Mouse (Mus musculus) embryonic facial prominence, embryonic 11.5 days (tissue): ENCODE results near the gene Spo11. TPM values are rescaled to one million over a fixed set of nuclear protein-coding genes. Genes with fewer than 3 reads are reported as not detected.
A peak's percentile ranks its signal among the peaks of the same experiment; 100 is the strongest.

Experiments used
- ATAC-seq: fragments of 200-750 bp; cut with Nextera tagmentation; replicated peaks from 2 replicates; pipeline ENCODE4 v1.8.0; 2017; ENCODE audit warnings: low read depth; ENCODE audit not compliant: insufficient number of reproducible peaks, low FRiP score, low TSS enrichment
- DNase-seq: peaks from one replicate; pipeline ENCODE4 v3.0.0-alpha.2; 2015; ENCODE audit warnings: low spot score
- H3K27ac ChIP-seq: fragments of 300-500 bp; sonication (generic); replicated peaks from 2 replicates; pipeline ENCODE4 v1.5.1; 2014; ENCODE audit warnings: mild to moderate bottlenecking, low read depth, low read length, control low read depth
- H3K27me3 ChIP-seq: fragments of 300-500 bp; sonication (generic); 2 replicates; pipeline ENCODE4 v1.6.1; 2014; ENCODE audit warnings: mild to moderate bottlenecking, low read length, moderate library complexity, mixed read lengths; ENCODE audit not compliant: control insufficient read depth, insufficient read depth
- H3K36me3 ChIP-seq: fragments of 300-500 bp; sonication (generic); replicated peaks from 2 replicates; pipeline ENCODE4 v1.6.1; 2014; ENCODE audit warnings: low read depth, mild to moderate bottlenecking, low read length, moderate library complexity, mixed read lengths; ENCODE audit not compliant: control insufficient read depth, insufficient read depth
- H3K4me1 ChIP-seq: fragments of 300-500 bp; sonication (generic); 2 replicates; pipeline ENCODE4 v1.6.1; 2014; ENCODE audit warnings: low read length, mixed read lengths; ENCODE audit not compliant: control insufficient read depth, insufficient read depth
- H3K4me2 ChIP-seq: fragments of 300-500 bp; sonication (generic); 2 replicates; pipeline ENCODE4 v1.6.1; 2014; ENCODE audit warnings: low read depth, mild to moderate bottlenecking, control low read depth, low read length, moderate library complexity
- H3K4me3 ChIP-seq: fragments of 300-500 bp; sonication (generic); 2 replicates; pipeline ENCODE4 v1.5.1; 2014; ENCODE audit warnings: low read depth, low read length, control low read depth
- H3K9ac ChIP-seq: fragments of 300-500 bp; sonication (generic); replicated peaks from 2 replicates; pipeline ENCODE4 v1.6.1; 2014; ENCODE audit warnings: mild to moderate bottlenecking, control low read depth, low read length
- H3K9me3 ChIP-seq: fragments of 300-500 bp; sonication (generic); replicated peaks from 2 replicates; pipeline ENCODE4 v1.6.1; 2016; ENCODE audit warnings: mild to moderate bottlenecking, low read length, inconsistent platforms, mixed read lengths; ENCODE audit not compliant: control insufficient read depth
- whole genome bisulfite sequencing: fragments of 180-500 bp; shearing (Covaris S2); extraction: QIAGEN DNeasy Blood & Tissue Kit; methylation state at CpG from one replicate; pipeline ENCODE4 v1.1.7; 2014; 5-methylcytosine and 5-hydroxymethylcytosine counted together
- polyA plus RNA-seq: library from polyadenylated mRNA; unstranded; fragments of >200 nt; fragmentation: Nextera tagmentation; extraction: Ambion mirVana; gene quantifications from 2 replicates; pipeline ENCODE4 v1.2.1, GENCODE M21; 2014

Spo11 gene
- polyA plus RNA-seq, 1 experiment from 2014 or later, result 0.94 TPM

DNA sequence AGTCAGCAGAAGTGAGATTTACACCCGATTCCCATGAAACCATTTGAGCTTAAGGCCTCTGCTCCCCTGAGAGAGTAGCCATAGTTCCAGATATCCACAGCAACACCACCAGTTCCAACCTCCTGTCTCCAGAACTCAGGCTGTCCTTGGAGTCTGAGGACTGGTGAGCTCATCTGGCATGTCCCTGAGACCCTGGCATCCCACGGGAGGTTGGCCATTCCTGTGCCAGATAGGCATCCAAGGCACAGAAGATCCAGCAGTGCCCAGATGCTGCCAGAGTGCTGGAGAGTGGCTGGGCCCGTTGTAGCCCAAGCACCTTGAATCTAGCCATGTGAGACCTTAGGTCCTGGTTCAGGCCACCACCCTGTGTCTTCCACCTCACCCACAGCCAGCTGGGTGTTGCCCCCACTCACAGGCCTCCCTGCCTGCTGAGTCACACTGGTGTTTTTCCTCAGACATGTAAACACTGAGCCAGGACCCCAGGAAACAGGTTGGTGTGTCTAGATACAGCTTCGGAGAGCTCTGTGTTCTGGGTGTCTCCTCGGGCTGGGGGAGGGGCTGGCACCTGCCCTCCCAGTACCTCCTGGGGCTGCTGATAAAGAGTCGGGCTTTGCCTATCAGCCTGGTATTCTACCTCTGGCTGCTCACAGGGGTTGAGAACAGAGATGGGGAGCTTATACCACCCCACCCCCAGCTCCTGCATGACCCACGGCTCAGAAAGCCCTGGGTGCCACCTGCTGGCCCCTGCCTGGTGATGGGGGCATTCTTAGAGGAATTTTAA lies 60.5 kb downstream of the Spo11 start:
- DNase-seq (no peak), ATAC-seq (no peak)
- Histone ChIP-seq H3K4me1 (no peaks in the 10 kb centered on the region), H3K9me3 (no peaks in the 10 kb centered on the region), H3K36me3 (peaks cover 7% of the 10 kb centered on the region), H3K27ac (no peak overlapping the region), H3K27me3 (no peaks in the 10 kb centered on the region), H3K4me2 (no peak overlapping the region), H3K9ac (no peak overlapping the region), H3K4me3 (no peak overlapping the region)
- 75% methylated on average over 7 of the region's 7 CpGs for WGBS

DNA sequence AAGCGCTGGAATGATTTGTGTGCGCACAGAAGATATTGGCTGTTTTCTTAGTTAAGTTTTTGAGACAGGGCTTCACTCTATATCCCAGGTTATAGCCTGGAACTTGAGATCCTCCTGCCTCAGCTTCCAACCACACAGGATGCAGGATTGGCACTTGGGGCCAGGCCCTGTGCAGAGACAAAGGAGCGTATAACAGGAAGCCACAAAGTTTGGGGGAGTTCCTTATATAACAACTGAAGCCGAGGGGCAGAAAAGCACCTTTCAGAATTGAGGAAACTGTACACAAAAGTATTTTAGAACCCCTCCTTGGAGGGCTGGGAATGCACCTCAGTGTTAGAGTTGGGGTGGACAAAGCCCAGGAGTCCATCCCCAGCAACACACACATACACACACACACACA lies 61.5 kb downstream of the Spo11 start:
- H3K9ac ChIP-seq, result no peak overlapping the region
- no peak overlapping the region for H3K4me3 ChIP-seq
- no peaks in the 10 kb centered on the region for H3K27me3 ChIP-seq
- no peaks in the 10 kb centered on the region for H3K9me3 ChIP-seq
- peaks cover 4% of the 10 kb centered on the region for H3K36me3 ChIP-seq
- no peak overlapping the region for H3K27ac ChIP-seq
- 91% methylated on average over 4 of the region's 4 CpGs for WGBS
- no peak overlapping the region for H3K4me2 ChIP-seq
- H3K4me1 ChIP-seq, result no peaks in the 10 kb centered on the region
- ATAC-seq (no peak), DNase-seq (no peak)

DNA sequence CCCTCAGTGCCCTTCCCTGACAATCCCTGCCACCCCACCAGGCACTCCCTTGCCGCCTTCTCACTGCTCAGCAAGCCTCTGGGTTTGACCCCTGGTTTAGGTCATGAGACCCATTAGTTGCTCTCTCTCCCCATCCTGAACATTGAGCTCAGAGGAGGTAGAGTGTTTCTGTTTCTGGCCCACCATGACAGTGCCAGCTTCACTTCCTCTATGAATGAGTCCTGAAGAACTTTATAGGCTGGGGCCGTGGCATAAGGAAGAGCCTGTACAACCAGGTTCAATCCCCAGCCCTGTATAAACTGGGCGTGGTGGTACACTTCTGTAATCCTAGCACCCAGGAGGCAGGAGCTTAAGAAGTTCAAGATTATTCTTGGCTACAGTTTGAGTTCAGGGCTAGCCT lies 63.3 kb downstream of the Spo11 start:
- Histone ChIP-seq H3K27ac (no peak overlapping the region), H3K4me1 (no peaks in the 10 kb centered on the region), H3K27me3 (no peaks in the 10 kb centered on the region), H3K4me2 (no peak overlapping the region), H3K9me3 (no peaks in the 10 kb centered on the region), H3K4me3 (no peak overlapping the region), H3K36me3 (no peaks in the 10 kb centered on the region), H3K9ac (no peak overlapping the region)
- WGBS, result 85% methylated on average over 3 of the region's 3 CpGs
- DNase-seq (no peak), ATAC-seq (no peak)

DNA sequence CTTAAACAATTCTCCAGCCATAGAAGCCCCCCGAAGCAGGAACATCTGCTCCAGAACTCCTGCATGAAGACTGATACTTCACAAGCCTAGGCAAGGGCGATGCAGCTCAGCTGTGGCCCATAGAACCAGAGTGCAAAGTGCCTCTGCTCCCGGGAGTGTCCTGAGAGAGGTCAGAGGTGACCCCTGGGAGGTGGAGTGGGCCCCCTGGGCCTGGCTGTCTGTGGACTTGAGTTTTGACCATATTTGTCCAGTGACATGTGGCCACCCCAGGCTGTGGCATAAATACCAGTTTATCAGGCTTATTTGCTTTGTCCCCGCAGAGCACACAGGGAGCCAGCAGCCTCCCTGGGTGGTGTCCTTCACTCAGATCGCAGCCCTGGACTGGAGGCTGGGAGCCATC lies 63.7 kb downstream of the Spo11 start:
- Histone ChIP-seq H3K27ac (no peak overlapping the region), H3K9me3 (no peaks in the 10 kb centered on the region), H3K4me2 (no peak overlapping the region), H3K36me3 (no peaks in the 10 kb centered on the region), H3K4me1 (no peaks in the 10 kb centered on the region), H3K27me3 (no peaks in the 10 kb centered on the region), H3K9ac (no peak overlapping the region), H3K4me3 (no peak overlapping the region)
- WGBS, result 61% methylated on average over 5 of the region's 5 CpGs
- DNase-seq, result no peak
- ATAC-seq, result no peak

DNA sequence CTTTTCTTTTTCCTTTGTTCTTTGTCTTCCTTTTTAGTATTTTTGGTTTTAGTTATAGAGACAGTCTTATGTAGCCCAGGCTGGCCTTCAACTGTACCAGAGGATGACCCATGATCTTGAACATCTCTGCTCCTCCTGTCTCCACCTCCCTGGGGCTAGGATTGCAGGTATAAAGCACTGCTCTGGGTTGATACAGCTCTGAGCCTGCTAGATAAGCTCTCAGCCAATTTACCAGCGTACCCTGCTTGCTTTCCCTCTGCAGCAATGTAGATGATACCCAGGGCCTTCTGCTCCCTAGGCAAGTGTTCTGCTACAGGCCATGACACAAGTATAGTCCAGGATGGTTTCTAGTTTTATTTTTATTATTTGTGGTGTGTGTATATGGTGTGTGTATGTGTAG lies 64.4 kb downstream of the Spo11 start:
- Histone ChIP-seq H3K27ac (no peak overlapping the region), H3K4me3 (no peak overlapping the region), H3K27me3 (no peaks in the 10 kb centered on the region), H3K4me2 (no peak overlapping the region), H3K9ac (no peak overlapping the region), H3K36me3 (no peaks in the 10 kb centered on the region), H3K9me3 (no peaks in the 10 kb centered on the region), H3K4me1 (no peaks in the 10 kb centered on the region)
- ATAC-seq, result no peak
- WGBS, result 77% methylated on average over 1 of the region's 1 CpGs
- DNase-seq, result no peak

DNA sequence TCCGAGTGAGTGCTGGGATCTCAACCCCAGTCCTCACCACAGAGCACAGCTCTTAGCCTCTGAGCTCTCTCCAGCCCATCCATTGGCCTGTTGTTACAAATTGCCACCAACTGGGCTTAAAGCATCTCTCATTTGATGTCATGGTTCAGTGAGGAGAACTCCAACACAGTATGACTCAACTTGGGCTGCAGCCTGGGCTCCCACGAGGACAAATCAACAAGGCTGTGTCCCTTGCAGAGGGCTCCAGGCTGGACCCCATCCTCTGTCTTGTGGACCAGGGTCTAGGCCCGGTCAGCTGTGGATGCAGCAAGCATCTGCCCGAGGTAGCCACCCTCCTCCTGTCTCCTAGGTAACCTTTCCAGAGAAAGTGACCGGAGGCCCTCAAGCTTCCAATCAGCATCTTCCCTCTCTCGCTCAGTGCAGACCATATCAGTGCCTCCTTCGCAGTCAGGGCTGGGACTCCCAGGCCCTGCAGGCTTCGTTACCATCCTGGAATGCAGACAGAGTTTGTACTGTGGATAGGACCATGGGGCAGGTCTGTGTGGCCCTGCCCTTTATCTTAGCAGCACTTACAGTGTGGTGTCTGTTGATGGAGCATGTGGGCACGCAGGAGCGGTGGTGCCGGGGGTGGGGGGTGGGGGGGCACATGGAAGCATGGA lies 65.1 kb downstream of the Spo11 start:
- WGBS, result 63% methylated on average over 11 of the region's 11 CpGs
- Histone ChIP-seq H3K27me3 (no peaks in the 10 kb centered on the region), H3K36me3 (no peaks in the 10 kb centered on the region), H3K4me1 (no peaks in the 10 kb centered on the region), H3K4me2 (no peak overlapping the region), H3K9ac (no peak overlapping the region; the same call in 1 of the 2 replicates), H3K27ac (no peak overlapping the region), H3K4me3 (no peak overlapping the region), H3K9me3 (no peaks in the 10 kb centered on the region)
- DNase-seq (no peak), ATAC-seq (peak; percentile 35; the same call in 1 of the 2 replicates)

Other genes starting within 250 kb of the Spo11 start
- 26.2 and 26.6 TPM in 2 replicates for gene Bmp7, start 37.4 kb upstream of the Spo11 start, polyA plus RNA-seq
- gene Rae1, start 22.4 kb downstream of the Spo11 start, polyA plus RNA-seq, result 155 and 158 TPM in 2 replicates
- 46.6 and 56.5 TPM in 2 replicates for gene Rbm38, start 42.8 kb downstream of the Spo11 start, polyA plus RNA-seq
- not detected in 2 replicates for gene Ctcfl, start 141.8 kb downstream of the Spo11 start, polyA plus RNA-seq
- gene Pck1, start 175.3 kb downstream of the Spo11 start, polyA plus RNA-seq, result not detected in 2 replicates
- gene Zbp1, start 241.2 kb downstream of the Spo11 start, polyA plus RNA-seq, result not detected in 2 replicates